Mouse (Mus musculus) CH12.LX (cell line): ENCODE measurements around the gene Gjd3. TPM values are rescaled to one million over a fixed set of nuclear protein-coding genes. Genes with fewer than 3 reads are reported as not detected.

Source experiments
- DNase-seq: peaks from one replicate; pipeline ENCODE4 v3.0.0-alpha.2; 2013; ENCODE audit errors: extremely low read depth
- H3K27ac ChIP-seq: 2 replicates; pipeline ENCODE4 v1.5.1; 2012; ENCODE audit warnings: low read depth, mild to moderate bottlenecking, control low read depth, moderate library complexity; ENCODE audit not compliant: insufficient read depth
- H3K27me3 ChIP-seq: replicated peaks from 2 replicates; pipeline ENCODE3; 2012; ENCODE audit warnings: inconsistent platforms
- H3K36me3 ChIP-seq, 2 experiments: replicated peaks in 1 of 2; 2 replicates each; pipeline versions ENCODE3 to v1.6.1; 2012; ENCODE audit warnings: inconsistent platforms in 1 of 2, low read length in 1 of 2, mild to moderate bottlenecking in 1 of 2, mixed read lengths in 1 of 2, moderate library complexity in 1 of 2; ENCODE audit not compliant: control insufficient read depth in 1 of 2, insufficient read depth in 1 of 2
- H3K4me1 ChIP-seq, 2 experiments: 2 replicates each; pipeline ENCODE4 v1.6.1; 2012; ENCODE audit warnings: inconsistent platforms in 1 of 2, moderate library complexity in 1 of 2; ENCODE audit not compliant: insufficient read depth in 2 of 2, control insufficient read depth in 1 of 2
- H3K4me2 ChIP-seq: 2 replicates; pipeline ENCODE4 v1.6.1; 2012; ENCODE audit warnings: low read depth, mild to moderate bottlenecking, control low read depth; ENCODE audit not compliant: poor library complexity, insufficient read depth, severe bottlenecking
- H3K4me3 ChIP-seq, 3 experiments: fragments of 150-350 bp in 1 of 3; sonication (generic) in 1 of 3; replicated peaks in 1 of 3; 2 replicates each; pipeline versions ENCODE3 to v1.5.1; 2011 to 2012; ENCODE audit warnings: low read depth in 2 of 3, low read length in 2 of 3, mild to moderate bottlenecking in 2 of 3, moderate library complexity in 2 of 3, control low read depth in 1 of 3, improper control_type of control experiment in 1 of 3, inconsistent platforms in 1 of 3, mixed read lengths in 1 of 3; ENCODE audit not compliant: poor library complexity in 1 of 3
- H3K79me2 ChIP-seq: replicated peaks from 2 replicates; pipeline ENCODE4 v1.6.1; 2012; ENCODE audit warnings: mild to moderate bottlenecking, moderate library complexity; ENCODE audit not compliant: control insufficient read depth, poor library complexity, insufficient read depth, severe bottlenecking; ENCODE audit errors: extremely low read depth
- H3K9ac ChIP-seq: 2 replicates; pipeline ENCODE4 v1.6.1; 2012; ENCODE audit warnings: low read depth, mild to moderate bottlenecking, control low read depth, moderate library complexity; ENCODE audit not compliant: insufficient read depth
- H3K9me3 ChIP-seq: replicated peaks from 2 replicates; pipeline ENCODE3; 2012; ENCODE audit warnings: low read length, inconsistent platforms, mixed read lengths
- CHD1 ChIP-seq: IDR thresholded peaks from 2 replicates; pipeline ENCODE4 v1.6.1; 2012; ENCODE audit warnings: low read depth, low read length, improper control_type of control experiment, inconsistent platforms
- CTCF ChIP-seq, 2 experiments: IDR thresholded peaks in 1 of 2; conservative IDR thresholded peaks in 1 of 2; 2 replicates each; pipeline ENCODE4 v1.5.1; 2011 to 2012; ENCODE audit warnings: low read depth in 2 of 2, low read length in 2 of 2, improper control_type of control experiment in 1 of 2, inconsistent platforms in 1 of 2, mild to moderate bottlenecking in 1 of 2, moderate library complexity in 1 of 2
- E2F4 ChIP-seq: IDR thresholded peaks from 2 replicates; pipeline ENCODE4 v1.6.1; 2011; ENCODE audit warnings: low read depth, low read length, improper control_type of control experiment; ENCODE audit not compliant: insufficient replicate concordance
- ELF1 ChIP-seq: IDR thresholded peaks from 2 replicates; pipeline ENCODE4 v1.6.1; 2014; ENCODE audit warnings: low read depth, mild to moderate bottlenecking, inconsistent platforms, low read length, improper control_type of control experiment
- EP300 ChIP-seq: IDR thresholded peaks from 2 replicates; pipeline ENCODE4 v1.6.1; 2011; ENCODE audit warnings: low read length, improper control_type of control experiment
- ETS1 ChIP-seq: conservative IDR thresholded peaks from 2 replicates; pipeline ENCODE4 v1.6.1; 2012; ENCODE audit warnings: low read depth, mild to moderate bottlenecking, inconsistent platforms, low read length, improper control_type of control experiment, moderate library complexity
- GABPA ChIP-seq: IDR thresholded peaks from 2 replicates; pipeline ENCODE4 v1.6.1; 2012; ENCODE audit warnings: low read depth, low read length, improper control_type of control experiment, inconsistent platforms; ENCODE audit not compliant: insufficient replicate concordance
- HCFC1 ChIP-seq: IDR thresholded peaks from 2 replicates; pipeline ENCODE4 v1.6.1; 2012; ENCODE audit warnings: low read depth, mild to moderate bottlenecking, inconsistent platforms, low read length, improper control_type of control experiment
- IRF4 ChIP-seq: IDR thresholded peaks from 2 replicates; pipeline ENCODE4 v1.6.1; 2014; ENCODE audit warnings: low read depth, mild to moderate bottlenecking, inconsistent platforms, low read length, improper control_type of control experiment
- JUN ChIP-seq: IDR thresholded peaks from 2 replicates; pipeline ENCODE4 v1.6.1; 2011; ENCODE audit warnings: low read depth, mild to moderate bottlenecking, low read length, improper control_type of control experiment, moderate library complexity; ENCODE audit not compliant: insufficient read depth
- JUND ChIP-seq: conservative IDR thresholded peaks from 2 replicates; pipeline ENCODE4 v1.6.1; 2011; ENCODE audit warnings: low read depth, low read length, improper control_type of control experiment
- KAT2A ChIP-seq: IDR thresholded peaks from 2 replicates; pipeline ENCODE4 v1.6.1; 2012; ENCODE audit warnings: low read length, improper control_type of control experiment, inconsistent platforms; ENCODE audit not compliant: insufficient replicate concordance
- MAFK ChIP-seq: IDR thresholded peaks from 2 replicates; pipeline ENCODE4 v1.6.1; 2011; ENCODE audit warnings: low read length, improper control_type of control experiment; ENCODE audit not compliant: insufficient replicate concordance
- MAX ChIP-seq: IDR thresholded peaks from 2 replicates; pipeline ENCODE4 v1.6.1; 2011; ENCODE audit warnings: low read length, improper control_type of control experiment
- MEF2A ChIP-seq: IDR thresholded peaks from 2 replicates; pipeline ENCODE4 v1.6.1; 2014; ENCODE audit warnings: low read depth, mild to moderate bottlenecking, inconsistent platforms, low read length, improper control_type of control experiment, borderline replicate concordance
- MYC ChIP-seq: IDR thresholded peaks from 2 replicates; pipeline ENCODE4 v1.6.1; 2011; ENCODE audit warnings: low read depth, mild to moderate bottlenecking, improper control_type of control experiment, low read length
- NELFE ChIP-seq: IDR thresholded peaks from 2 replicates; pipeline ENCODE4 v1.6.1; 2011; ENCODE audit warnings: low read depth, low read length, improper control_type of control experiment
- NRF1 ChIP-seq: IDR thresholded peaks from 2 replicates; pipeline ENCODE4 v1.6.1; 2014; ENCODE audit warnings: low read depth, mild to moderate bottlenecking, inconsistent platforms, low read length, improper control_type of control experiment, moderate library complexity
- PAX5 ChIP-seq: IDR thresholded peaks from 2 replicates; pipeline ENCODE4 v1.6.1; 2012; ENCODE audit warnings: low read length, inconsistent platforms, mixed read lengths
- POLR2A ChIP-seq: IDR thresholded peaks from 2 replicates; pipeline ENCODE4 v1.6.1; 2011; ENCODE audit warnings: low read depth, mild to moderate bottlenecking, improper control_type of control experiment, low read length
- POLR2AphosphoS2 ChIP-seq: IDR thresholded peaks from 2 replicates; pipeline ENCODE4 v1.6.1; 2011; ENCODE audit warnings: low read depth, low read length, improper control_type of control experiment
- RAD21 ChIP-seq: IDR thresholded peaks from 2 replicates; pipeline ENCODE4 v1.6.1; 2011; ENCODE audit warnings: low read depth, mild to moderate bottlenecking, low read length, improper control_type of control experiment, moderate library complexity
- RCOR1 ChIP-seq: conservative IDR thresholded peaks from 2 replicates; pipeline ENCODE4 v1.6.1; 2012; ENCODE audit warnings: low read depth, mild to moderate bottlenecking, inconsistent platforms, low read length, improper control_type of control experiment
- SIN3A ChIP-seq: IDR thresholded peaks from 2 replicates; pipeline ENCODE4 v1.6.1; 2012; ENCODE audit warnings: low read length, improper control_type of control experiment, inconsistent platforms
- SMC3 ChIP-seq: IDR thresholded peaks from 2 replicates; pipeline ENCODE4 v1.6.1; 2011; ENCODE audit warnings: low read depth, low read length, improper control_type of control experiment
- USF2 ChIP-seq: conservative IDR thresholded peaks from 2 replicates; pipeline ENCODE4 v1.6.1; 2011; ENCODE audit warnings: low read depth, low read length, improper control_type of control experiment
- ZC3H11A ChIP-seq: IDR thresholded peaks from 2 replicates; pipeline ENCODE4 v1.6.1; 2012; ENCODE audit warnings: low read depth, mild to moderate bottlenecking, inconsistent platforms, low read length, improper control_type of control experiment
- ZMIZ1 ChIP-seq: IDR thresholded peaks from 2 replicates; pipeline ENCODE4 v1.6.1; 2012; ENCODE audit warnings: low read depth, mild to moderate bottlenecking, inconsistent platforms, low read length, improper control_type of control experiment
- ZNF384 ChIP-seq: IDR thresholded peaks from 2 replicates; pipeline ENCODE4 v1.6.1; 2012; ENCODE audit warnings: low read depth, low read length, improper control_type of control experiment, inconsistent platforms
- dilution Hi-C: fragments of 300-500 bp; cut with MboI; formaldehyde crosslinking; loops from 2 replicates; pipeline ENCODE4 v1.14.3; 2020; ENCODE audit warnings: low sequenced_read_pairs; ENCODE audit not compliant: extremely low pct_unique_long_range_greater_than_20kb, extremely low pct_ligation_motif_present
- in situ Hi-C: fragments of 300-500 bp; cut with MboI; formaldehyde crosslinking; loops from 3 replicates; pipeline ENCODE4 v1.14.3; 2019; ENCODE audit warnings: low sequenced_read_pairs, low pct_ligation_motif_present, low pct_unique_long_range_greater_than_20kb, mixed read lengths
- polyA plus RNA-seq: library from polyadenylated mRNA; unstranded; fragments of >175 nt; gene quantifications from 2 replicates; pipeline ENCODE4 v1.2.1, GENCODE M21; 2012; ENCODE audit warnings: low read depth; ENCODE audit not compliant: insufficient read length
- total RNA-seq, 2 experiments: library from RNA; depleted of rRNA; stranded (reverse); fragments of 300-350 nt in 1 of 2; fragments of >200 nt in 1 of 2; gene quantifications; 2 replicates each; pipeline ENCODE4 v1.2.3; 2012 to 2014

Gene Gjd3
- total and polyA plus RNA-seq, 3 experiments, result 0.47 TPM; not detected in 2

GRCm38 (mm10) chr11:98995987-98996386 lies 13.2 kb upstream of the Gjd3 start:
- H3K4me1 ChIP-seq, result no peaks in the 10 kb centered on the region
- H3K4me3 ChIP-seq, result no peak overlapping the region
- H3K36me3 ChIP-seq, result peaks cover 81 to 97% of the 10 kb centered on the region in 2 experiments
- no peak overlapping the region for H3K27ac ChIP-seq
- in situ Hi-C loops (no loop called here), dilution Hi-C loops (no loop called here)
- TF ChIP-seq NELFE (no peak), PAX5 (no peak), CTCF (conservative IDR thresholded peaks at IDR 0.05 in 1 of 2, IDR thresholded peaks at IDR 0.05 in 1 of 2; ENCODE audit: low read depth in 2 of 2, low read length in 2 of 2) (no peak), POLR2A (no peak), MEF2A (no peak), SIN3A (no peak), HCFC1 (no peak), ZMIZ1 (no peak), ELF1 (no peak), EP300 (no peak), ETS1 (no peak), POLR2AphosphoS2 (no peak), MAFK (no peak), MYC (no peak), NRF1 (no peak), IRF4 (no peak), KAT2A (no peak), MAX (no peak), JUN (no peak), ZNF384 (no peak)
- H3K79me2 ChIP-seq, result peaks cover 4% of the 10 kb centered on the region; the same call in 1 of the 2 replicates
- H3K9me3 ChIP-seq, result no peaks in the 10 kb centered on the region
- H3K9ac ChIP-seq, result no peak overlapping the region
- H3K4me2 ChIP-seq, result no peak overlapping the region
- H3K27me3 ChIP-seq, result no peaks in the 10 kb centered on the region
- DNase-seq, result no peak

- H3K9ac ChIP-seq, result no peak overlapping the region
- in situ Hi-C loops, result no loop called here
- peaks cover 49 to 83% of the 10 kb centered on the region in 2 experiments for H3K36me3 ChIP-seq
- dilution Hi-C loops, result no loop called here
- H3K9me3 ChIP-seq, result no peaks in the 10 kb centered on the region
- no peak overlapping the region for H3K4me3 ChIP-seq
- no peak overlapping the region for H3K4me2 ChIP-seq
- no peaks in the 10 kb centered on the region for H3K4me1 ChIP-seq
- no peaks in the 10 kb centered on the region; the same call in 1 of the 2 replicates for H3K79me2 ChIP-seq
- no peak overlapping the region for H3K27ac ChIP-seq
- no peak for DNase-seq
- no peaks in the 10 kb centered on the region for H3K27me3 ChIP-seq
- TF ChIP-seq NRF1, result no peak
- TF ChIP-seq RAD21, result no peak
- no peak for TF ChIP-seq E2F4
- no peak for TF ChIP-seq SIN3A
- TF ChIP-seq ZC3H11A, result no peak
- TF ChIP-seq RCOR1, result no peak
- no peak for TF ChIP-seq JUN
- no peak for TF ChIP-seq MEF2A
- no peak for TF ChIP-seq MAX
- no peak for TF ChIP-seq SMC3
- no peak for TF ChIP-seq EP300
- no peak for TF ChIP-seq USF2
- no peak for TF ChIP-seq GABPA
- TF ChIP-seq JUND, result no peak
- no peak for TF ChIP-seq CHD1
These were observed 8.1 kb upstream of the Gjd3 start for GRCm38 (mm10) chr11:98990866-98991265.
